In genomic region chr12:84773476-84773875, GRCm38 (mm10) we compare ENCODE assay signal across 8 mouse cellular contexts. TPM values are rescaled to one million over a fixed set of nuclear protein-coding genes. Genes with fewer than 3 reads are reported as not detected.
DNase-seq lines count a peak whose midpoint lies in the region; ATAC-seq and TF ChIP-seq lines count a peak whose summit lies in the region.

No protein-coding gene starts in this region.

- H3K27ac ChIP-seq in heart, postnatal 0 days (ENCODE audit: low read depth): peak overlapping the region; percentile 98
- no peak overlapping the region; the same call in 1 of the 2 replicates for H3K27ac ChIP-seq in ES-E14 (ENCODE audit: insufficient read depth, low read depth, low read length, poor library complexity, severe bottlenecking)
- peak overlapping the region; percentile 63; the same call in 1 of the 2 replicates for H3K27ac ChIP-seq in stomach, embryonic 15.5 days

- no peaks in the 10 kb centered on the region for H3K27me3 ChIP-seq in heart, postnatal 0 days (ENCODE audit: control insufficient read depth, insufficient read depth, low read length)
- no peaks in the 10 kb centered on the region for H3K27me3 ChIP-seq in stomach, embryonic 15.5 days (replicated peaks)

- 0 out of 2 replicates have a peak, but pooled peaks cover 10% of the 10 kb centered on the region for H3K36me3 ChIP-seq in heart, postnatal 0 days (replicated peaks; ENCODE audit: control insufficient read depth, insufficient read depth, low read length)
- peaks cover 3% of the 10 kb centered on the region for H3K36me3 ChIP-seq in ES-E14 (ENCODE audit: control insufficient read depth, insufficient read depth, low read length, poor library complexity, severe bottlenecking)
- no peaks in the 10 kb centered on the region for H3K36me3 ChIP-seq in stomach, embryonic 15.5 days

- peaks cover 13% of the 10 kb centered on the region for H3K4me1 ChIP-seq in heart, postnatal 0 days (ENCODE audit: control insufficient read depth, insufficient read depth)
- H3K4me1 ChIP-seq in ES-E14 (ENCODE audit: control insufficient read depth in 2 of 2, insufficient read depth in 2 of 2, low read length in 2 of 2, poor library complexity in 1 of 2): peaks cover 2 to 7% of the 10 kb centered on the region in 2 experiments; a peak in 2 of 4 replicates
- peaks cover 17% of the 10 kb centered on the region; the same call in 1 of the 2 replicates for H3K4me1 ChIP-seq in stomach, embryonic 15.5 days

- H3K9ac ChIP-seq in heart, postnatal 0 days (replicated peaks; ENCODE audit: low read depth, low read length): peak overlapping the region; percentile 70
- peak overlapping the region; percentile 96 for H3K9ac ChIP-seq in ES-E14 (ENCODE audit: insufficient read depth, low read depth, low read length, poor library complexity, severe bottlenecking)
- H3K9ac ChIP-seq in stomach, embryonic 15.5 days: peak overlapping the region; percentile 76

- no peaks in the 10 kb centered on the region for H3K9me3 ChIP-seq in heart, postnatal 0 days (replicated peaks; ENCODE audit: control insufficient read depth, low read length)
- no peaks in the 10 kb centered on the region for H3K9me3 ChIP-seq in ES-E14 (ENCODE audit: control insufficient read depth, insufficient read depth, low read depth, low read length)
- H3K9me3 ChIP-seq in stomach, embryonic 15.5 days: no peaks in the 10 kb centered on the region

- no peak for TF ChIP-seq CTCF in heart, postnatal 0 days (IDR thresholded peaks at IDR 0.05; ENCODE audit: low read depth)

- in situ Hi-C loops in ES-E14 (cut with MboI; ENCODE audit: low sequenced_read_pairs in 2 of 2, unreplicated experiment in 2 of 2): no loop called here

- peak overlapping the region; percentile 92 for H3K4me3 ChIP-seq in heart, postnatal 0 days (ENCODE audit: low read depth, low read length)
- H3K4me3 ChIP-seq in ES-E14 (ENCODE audit: insufficient read depth in 1 of 2, low read depth in 1 of 2, low read length in 2 of 2, poor library complexity in 1 of 2, severe bottlenecking in 1 of 2): peak overlapping the region; percentile 96 to 100
- H3K4me3 ChIP-seq in stomach, embryonic 15.5 days (replicated peaks): peak overlapping the region; percentile 80

- no peak for TF ChIP-seq EP300 in heart, postnatal 0 days (IDR thresholded peaks at IDR 0.05; ENCODE audit: low read depth)

- no peak for DNase-seq in heart, postnatal 0 days (ENCODE audit: low spot score)
- DNase-seq in heart, adult 8-10 months (ENCODE audit: low spot score): no peak
- DNase-seq in ES-E14 (ENCODE audit: low read depth, low spot score): no peak
- DNase-seq in liver: peak; percentile 74
- no peak for DNase-seq in adrenal gland, postnatal 10 days
- no peak for DNase-seq in thymus, postnatal 36 days

- ATAC-seq in heart, postnatal 0 days (ENCODE audit: insufficient read depth, low read depth): no peak; the same call in none of the 2 replicates
- ATAC-seq in erythroid progenitor cell, adult 5-6 weeks (replicated peaks; ENCODE audit: low FRiP score, poor library complexity, severe bottlenecking): peak; percentile 54
- peak; percentile 3; the same call in 1 of the 2 replicates for ATAC-seq in stomach, embryonic 15.5 days (ENCODE audit: insufficient read depth, low FRiP score, low read depth)

- WGBS in heart, postnatal 0 days: 1% methylated on average over 20 of the region's 20 CpGs
- 1% methylated on average over 20 of the region's 20 CpGs for WGBS in stomach, embryonic 15.5 days

- peak overlapping the region; percentile 90 for H3K4me2 ChIP-seq in heart, postnatal 0 days (ENCODE audit: low read depth, low read length)
- peak overlapping the region; percentile 78 for H3K4me2 ChIP-seq in stomach, embryonic 15.5 days

TF ChIP-seq in ES-E14, 5 proteins besides CTCF, POLR2A, EP300 and RAD21:
- TF ChIP-seq ZNF384 (IDR thresholded peaks at IDR 0.05; ENCODE audit: low read depth, low read length) (no peak), ZC3H11A (IDR thresholded peaks at IDR 0.05; ENCODE audit: borderline replicate concordance, low read depth, low read length) (no peak), CHD2 (IDR thresholded peaks at IDR 0.05; ENCODE audit: low read depth, low read length) (no peak), HCFC1 (IDR thresholded peaks at IDR 0.05; ENCODE audit: borderline replicate concordance, insufficient read depth, low read length) (no peak), MAFK (IDR thresholded peaks at IDR 0.05; ENCODE audit: insufficient read depth, low read depth, low read length) (no peak)

RNA-seq across cellular contexts. Expression of gene Isca2, which starts 0.4 kb away (rescaled TPM):
- 106 and 109 TPM in 2 replicates for total RNA-seq in heart, postnatal 0 days (2014; rRNA removed; ENCODE audit: low replicate concordance)
- polyA plus RNA-seq in heart, postnatal 0 days (2015; fragmentation: Nextera tagmentation; extraction: Ambion mirVana): 159 and 165 TPM in 2 replicates
- total RNA-seq in heart, adult 8-10 months (2022): 100 to 1,000 TPM in 1 of 4 experiments, 10 to 100 TPM in 3; 89.1 to 116 (median 94.9) TPM
- total RNA-seq in ES-E14 (2012; rRNA removed): 35.4 and 36.5 TPM in 2 replicates
- 254 and 272 TPM in 2 replicates for total RNA-seq in erythroid progenitor cell, adult 5-6 weeks (2015; ENCODE audit: low replicate concordance)
- 80.6 and 121 TPM in 2 replicates for total RNA-seq in erythroid progenitor cell, adult 5-6 weeks (2017; ENCODE audit: low replicate concordance)
- polyA plus RNA-seq in stomach, embryonic 15.5 days (2015; fragmentation: Nextera tagmentation; extraction: Ambion mirVana): 119 and 125 TPM in 2 replicates
- 100 to 1,000 TPM in 1 of 2 experiments, 10 to 100 TPM in 1; 94.6 to 121 TPM for total RNA-seq in adrenal gland, postnatal 10 days (2021)

RNA-seq across cellular contexts. Expression of gene Npc2, which starts 0.5 kb away (rescaled TPM):
- total RNA-seq in heart, postnatal 0 days (2014; rRNA removed; ENCODE audit: low replicate concordance): 51.3 and 57.1 TPM in 2 replicates
- polyA plus RNA-seq in heart, postnatal 0 days (2015; fragmentation: Nextera tagmentation; extraction: Ambion mirVana): 44.6 and 48.4 TPM in 2 replicates
- total RNA-seq in heart, adult 8-10 months (2022): 10 to 100 TPM; 26.1 to 29.6 (median 26.9) TPM
- total RNA-seq in ES-E14 (2012; rRNA removed): 84.5 and 106 TPM in 2 replicates
- total RNA-seq in erythroid progenitor cell, adult 5-6 weeks (2015; ENCODE audit: low replicate concordance): 42.5 and 44.9 TPM in 2 replicates
- 19.3 and 22.6 TPM in 2 replicates for total RNA-seq in erythroid progenitor cell, adult 5-6 weeks (2017; ENCODE audit: low replicate concordance)
- polyA plus RNA-seq in stomach, embryonic 15.5 days (2015; fragmentation: Nextera tagmentation; extraction: Ambion mirVana): 62.1 and 67.8 TPM in 2 replicates
- 10 to 100 TPM; 65.4 to 69.5 TPM for total RNA-seq in adrenal gland, postnatal 10 days (2021)
